In the genomic region with DNA sequence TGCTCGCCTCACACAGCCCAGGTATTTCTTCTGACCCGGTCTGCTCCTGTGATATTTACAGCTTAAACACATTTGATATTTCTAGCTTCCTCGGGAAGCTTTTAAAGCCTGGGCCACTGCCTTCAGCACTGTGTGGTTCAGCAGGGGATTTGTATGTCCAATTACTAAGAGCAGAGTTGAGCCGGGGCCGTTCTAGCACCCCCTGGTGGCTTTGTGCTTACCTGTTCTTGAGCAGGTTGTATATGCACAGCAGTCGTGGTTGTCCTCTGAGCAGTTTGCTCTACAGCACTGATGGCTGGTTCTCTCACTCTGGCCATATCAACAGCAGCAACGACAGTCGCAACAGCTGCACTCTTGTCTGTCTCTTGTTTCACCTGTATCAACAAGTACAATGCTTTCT, we compare ENCODE assay signal across 8 mouse cellular contexts. TPM values are rescaled to one million over a fixed set of nuclear protein-coding genes. Genes with fewer than 3 reads are reported as not detected.
DNase-seq lines count a peak whose midpoint lies in the region; ATAC-seq and TF ChIP-seq lines count a peak whose summit lies in the region.

No protein-coding gene starts in this region.

- no peak overlapping the region for H3K4me2 ChIP-seq in embryonic facial prominence, embryonic 13.5 days
- H3K4me2 ChIP-seq in hindbrain, embryonic 13.5 days, result no peak overlapping the region

- TF ChIP-seq EP300 in MEL (IDR thresholded peaks at IDR 0.05; ENCODE audit: low read depth in 1 of 2, low read length in 2 of 2), result no peak

- H3K4me3 ChIP-seq in MEL (ENCODE audit: control insufficient read depth in 1 of 2, insufficient read depth in 1 of 2, low read depth in 2 of 2, low read length in 2 of 2), result no peak overlapping the region
- no peak overlapping the region for H3K4me3 ChIP-seq in embryonic facial prominence, embryonic 13.5 days
- H3K4me3 ChIP-seq in hindbrain, embryonic 13.5 days, result no peak overlapping the region

- no peak for TF ChIP-seq POLR2A in MEL (IDR thresholded peaks at IDR 0.05; ENCODE audit: control insufficient read depth in 1 of 2, insufficient read depth in 1 of 2, low read depth in 1 of 2, low read length in 2 of 2, poor library complexity in 1 of 2)

- H3K79me2 ChIP-seq in MEL (ENCODE audit: control insufficient read depth, insufficient read depth, low read length, poor library complexity), result no peaks in the 10 kb centered on the region

- 31% methylated on average over 8 of the region's 8 CpGs for WGBS in embryonic facial prominence, embryonic 13.5 days
- WGBS in hindbrain, embryonic 13.5 days, result 30% methylated on average over 8 of the region's 8 CpGs

- peak; percentile 57 for DNase-seq in MEL (ENCODE audit: low read depth, low spot score)
- peak; percentile 31 to 55 for DNase-seq in adrenal gland, postnatal 4 days (ENCODE audit: low spot score in 2 of 2)
- peak; percentile 70 to 79 for DNase-seq in layer of hippocampus, postnatal 14 days (ENCODE audit: low spot score in 2 of 2)
- DNase-seq in lung, postnatal 36 days, result peak; percentile 87
- DNase-seq in right cerebral cortex, adult 18-20 months, result peak; percentile 66

- no peaks in the 10 kb centered on the region for H3K4me1 ChIP-seq in MEL (ENCODE audit: control insufficient read depth in 1 of 2, insufficient read depth in 2 of 2, low read length in 2 of 2)
- no peaks in the 10 kb centered on the region for H3K4me1 ChIP-seq in embryonic facial prominence, embryonic 13.5 days
- no peaks in the 10 kb centered on the region; the same call in 1 of the 2 replicates for H3K4me1 ChIP-seq in hindbrain, embryonic 13.5 days (replicated peaks)

- H3K9me3 ChIP-seq in MEL (replicated peaks; ENCODE audit: insufficient read depth, low read length), result no peaks in the 10 kb centered on the region
- H3K9me3 ChIP-seq in embryonic facial prominence, embryonic 13.5 days, result no peaks in the 10 kb centered on the region
- H3K9me3 ChIP-seq in hindbrain, embryonic 13.5 days, result no peaks in the 10 kb centered on the region

- peak; percentile 21 for TF ChIP-seq RAD21 in MEL (IDR thresholded peaks at IDR 0.05; ENCODE audit: low read depth, low read length)

- peak; percentile 44 to 76 (median 62) for TF ChIP-seq CTCF in MEL (IDR thresholded peaks at IDR 0.05 in 2 of 3, conservative IDR thresholded peaks at IDR 0.05 in 1 of 3; ENCODE audit: control insufficient read depth in 1 of 3, insufficient read depth in 1 of 3, low read depth in 2 of 3, low read length in 3 of 3, poor library complexity in 1 of 3, severe bottlenecking in 1 of 3)

- no peak overlapping the region for H3K27ac ChIP-seq in MEL (ENCODE audit: control insufficient read depth, low read depth, low read length)
- no peak overlapping the region for H3K27ac ChIP-seq in embryonic facial prominence, embryonic 13.5 days
- H3K27ac ChIP-seq in hindbrain, embryonic 13.5 days, result no peak overlapping the region

- no peaks in the 10 kb centered on the region for H3K36me3 ChIP-seq in MEL (ENCODE audit: control insufficient read depth in 1 of 2, insufficient read depth in 2 of 2, low read length in 2 of 2)
- no peaks in the 10 kb centered on the region for H3K36me3 ChIP-seq in embryonic facial prominence, embryonic 13.5 days
- H3K36me3 ChIP-seq in hindbrain, embryonic 13.5 days, result no peaks in the 10 kb centered on the region

- H3K9ac ChIP-seq in MEL (ENCODE audit: control insufficient read depth, low read depth, low read length, poor library complexity, severe bottlenecking), result no peak overlapping the region
- no peak overlapping the region for H3K9ac ChIP-seq in embryonic facial prominence, embryonic 13.5 days
- no peak overlapping the region for H3K9ac ChIP-seq in hindbrain, embryonic 13.5 days

- 0 out of 2 replicates have a peak, but pooled peaks have one; percentile 59 for ATAC-seq in embryonic facial prominence, embryonic 13.5 days (ENCODE audit: insufficient number of reproducible peaks, insufficient read depth, low FRiP score, low TSS enrichment, low read depth)
- peak; percentile 66; the same call in 1 of the 2 replicates for ATAC-seq in hindbrain, embryonic 13.5 days (ENCODE audit: low FRiP score)
- no peak for ATAC-seq in inflammation-experienced regulatory T-cells, adult 6 months

- H3K27me3 ChIP-seq in MEL (ENCODE audit: control insufficient read depth in 1 of 2, insufficient read depth in 2 of 2, low read length in 2 of 2), result no peaks in the 10 kb centered on the region
- H3K27me3 ChIP-seq in embryonic facial prominence, embryonic 13.5 days, result no peaks in the 10 kb centered on the region
- H3K27me3 ChIP-seq in hindbrain, embryonic 13.5 days, result no peaks in the 10 kb centered on the region

TF ChIP-seq in MEL, 35 proteins besides CTCF, POLR2A, EP300 and RAD21:
- TF ChIP-seq BHLHE40 (IDR thresholded peaks at IDR 0.05; ENCODE audit: borderline replicate concordance, low read depth, low read length), result no peak
- peak; percentile 20; the same call in 1 of the 2 replicates for TF ChIP-seq ZC3H11A (IDR thresholded peaks at IDR 0.05; ENCODE audit: low read depth, low read length)
- peak; percentile 62 for TF ChIP-seq SMC3 (IDR thresholded peaks at IDR 0.05; ENCODE audit: low read depth, low read length)
- no peak for TF ChIP-seq TCF12 (IDR thresholded peaks at IDR 0.05; ENCODE audit: low read depth, low read length)
- TF ChIP-seq ZKSCAN1 (IDR thresholded peaks at IDR 0.05; ENCODE audit: low read depth, low read length), result no peak

RNA-seq across cellular contexts. Expression of gene Ttn, which starts 13.4 kb away (rescaled TPM):
- total RNA-seq in MEL (2012; rRNA removed), result under 0.01 TPM in 2 replicates
- under 1 TPM in 1 of 2 experiments, not detected in 1; 0.03 TPM for polyA plus RNA-seq in MEL (2012; ENCODE audit: insufficient read depth in 1 of 2, insufficient read length in 2 of 2, low read depth in 1 of 2, low replicate concordance in 2 of 2, missing spikeins in 1 of 2)
- 100 to 1,000 TPM in 1 of 2 experiments, 10 to 100 TPM in 1; 35.7 to 175 TPM for total RNA-seq in adrenal gland, postnatal 4 days (2021)
- 12.3 and 14.6 TPM in 2 replicates for polyA plus RNA-seq in embryonic facial prominence, embryonic 13.5 days (2015; fragmentation: Nextera tagmentation; extraction: Ambion mirVana)
- 1.1 and 2.5 TPM in 2 replicates for polyA plus RNA-seq in hindbrain, embryonic 13.5 days (2015; fragmentation: Nextera tagmentation; extraction: Ambion mirVana)
- total RNA-seq in layer of hippocampus, postnatal 14 days (2021), result 1 to 10 TPM; 3.4 to 3.8 TPM
- polyA plus RNA-seq in inflammation-experienced regulatory T-cells, adult 6 months (2017; shearing (Covaris generic)), result 10 to 100 TPM in 1 of 3 experiments, 1 to 10 TPM in 2; 7.6 to 14.9 (median 9.0) TPM
